Mouse (Mus musculus): ENCODE results near the gene Sox5. TPM values are rescaled to one million over a fixed set of nuclear protein-coding genes. Genes with fewer than 3 reads are reported as not detected.

The Sox5 gene
- polyA plus RNA-seq, 1 experiment from 2014 or later = 4.9 TPM

DNA sequence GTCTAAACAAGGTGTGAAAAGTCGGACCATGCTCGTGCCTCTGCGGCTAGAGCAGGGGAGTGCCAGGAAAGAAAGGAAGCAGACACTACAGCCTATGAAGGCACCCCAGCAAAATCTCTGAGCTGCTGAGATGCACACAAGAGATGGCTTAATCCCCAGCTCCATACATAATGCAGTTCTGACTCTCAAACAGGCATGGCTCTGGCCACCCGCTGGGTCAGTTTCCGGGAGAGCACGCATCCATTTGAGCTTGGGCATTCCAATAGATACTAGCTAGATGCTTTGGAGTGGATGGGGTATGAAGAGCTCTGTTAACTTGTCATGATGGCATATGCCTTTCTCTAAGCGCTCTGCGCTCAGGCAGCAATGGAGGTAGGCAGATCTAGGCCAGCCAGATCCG is 132.9 kb downstream of the Sox5 start:
- peaks cover 12% of the 10 kb centered on the region; the same call in 1 of the 2 replicates for H3K4me1 ChIP-seq (replicated peaks)
- H3K36me3 ChIP-seq = no peaks in the 10 kb centered on the region

GRCm38 (mm10) chr6:144648124-144648591 is 133.6 kb downstream of the Sox5 start:
- Histone ChIP-seq H3K9ac (no peak overlapping the region), H3K27ac (no peak overlapping the region), H3K27me3 (no peaks in the 10 kb centered on the region), H3K36me3 (no peaks in the 10 kb centered on the region), H3K4me2 (no peak overlapping the region), H3K4me1 (replicated peaks) (peaks cover 12% of the 10 kb centered on the region; the same call in 1 of the 2 replicates), H3K9me3 (replicated peaks) (no peaks in the 10 kb centered on the region), H3K4me3 (replicated peaks) (no peak overlapping the region)
- DNase-seq = no peak
- ATAC-seq (ENCODE audit: low read depth) = 0 out of 2 replicates have a peak, but pooled peaks have one; percentile 24
- WGBS (ENCODE audit: insufficient replicate concordance) = 23% methylated on average over 4 of the region's 4 CpGs

More for the DNA sequence above, 132.9 kb downstream of the Sox5 start:
- Histone ChIP-seq H3K27me3 (no peaks in the 10 kb centered on the region), H3K27ac (peak overlapping the region; percentile 39), H3K4me2 (no peak overlapping the region), H3K9ac (no peak overlapping the region), H3K9me3 (replicated peaks) (no peaks in the 10 kb centered on the region), H3K4me3 (replicated peaks) (no peak overlapping the region)
- DNase-seq (no peak), ATAC-seq (ENCODE audit: low read depth) (no peak)
- WGBS (ENCODE audit: insufficient replicate concordance) = 61% methylated on average over 9 of the region's 9 CpGs

DNA sequence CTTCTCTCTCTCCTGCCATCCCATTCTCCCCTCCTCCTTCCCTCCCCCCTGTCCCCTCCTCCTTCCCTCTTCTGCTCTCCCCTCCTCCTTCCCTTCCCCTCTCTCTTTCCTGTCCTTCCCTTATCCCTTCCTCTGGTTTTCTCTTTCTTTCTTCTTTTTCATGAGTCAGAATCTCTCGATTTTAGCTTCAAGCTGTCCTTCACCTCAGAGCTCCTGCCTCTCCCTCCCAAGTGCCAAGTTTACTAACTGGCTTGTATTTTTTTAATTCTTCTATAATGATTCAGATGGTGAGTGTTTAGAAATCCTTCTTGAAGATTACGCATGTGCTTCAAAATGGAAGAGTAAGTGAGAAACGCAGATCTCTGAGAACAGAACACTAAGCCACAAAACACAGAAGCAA is 135.4 kb downstream of the Sox5 start:
- H3K36me3 ChIP-seq = no peaks in the 10 kb centered on the region
- H3K27ac ChIP-seq = no peak overlapping the region
- no peaks in the 10 kb centered on the region for H3K9me3 ChIP-seq (replicated peaks)
- WGBS (ENCODE audit: insufficient replicate concordance) = 62% methylated on average over 3 of the region's 3 CpGs
- H3K4me3 ChIP-seq (replicated peaks) = no peak overlapping the region
- no peak overlapping the region for H3K9ac ChIP-seq
- ATAC-seq (ENCODE audit: low read depth) = no peak
- no peak for DNase-seq
- H3K27me3 ChIP-seq = no peaks in the 10 kb centered on the region
- no peak overlapping the region for H3K4me2 ChIP-seq
- peaks cover 28% of the 10 kb centered on the region for H3K4me1 ChIP-seq (replicated peaks)

GRCm38 (mm10) chr6:144645796-144646195 is 136.0 kb downstream of the Sox5 start:
- Histone ChIP-seq H3K4me1 (replicated peaks) (peaks cover 29% of the 10 kb centered on the region), H3K27me3 (no peaks in the 10 kb centered on the region), H3K4me3 (replicated peaks) (no peak overlapping the region), H3K27ac (no peak overlapping the region), H3K4me2 (no peak overlapping the region), H3K36me3 (no peaks in the 10 kb centered on the region), H3K9ac (no peak overlapping the region), H3K9me3 (replicated peaks) (no peaks in the 10 kb centered on the region)
- ATAC-seq (ENCODE audit: low read depth) = no peak
- WGBS (ENCODE audit: insufficient replicate concordance) = 67% methylated on average over 4 of the region's 4 CpGs
- DNase-seq = no peak

- Histone ChIP-seq H3K27me3 (no peaks in the 10 kb centered on the region), H3K27ac (no peak overlapping the region), H3K36me3 (no peaks in the 10 kb centered on the region), H3K4me3 (replicated peaks) (no peak overlapping the region), H3K4me1 (replicated peaks) (peaks cover 29% of the 10 kb centered on the region), H3K9ac (no peak overlapping the region), H3K9me3 (replicated peaks) (no peaks in the 10 kb centered on the region), H3K4me2 (no peak overlapping the region)
- 39% methylated on average over 4 of the region's 4 CpGs for WGBS (ENCODE audit: insufficient replicate concordance)
- peak; percentile 2 for DNase-seq
- ATAC-seq (ENCODE audit: low read depth) = peak; percentile 13; the same call in 1 of the 2 replicates
These were observed 137.1 kb downstream of the Sox5 start for GRCm38 (mm10) chr6:144644711-144645110.

DNA sequence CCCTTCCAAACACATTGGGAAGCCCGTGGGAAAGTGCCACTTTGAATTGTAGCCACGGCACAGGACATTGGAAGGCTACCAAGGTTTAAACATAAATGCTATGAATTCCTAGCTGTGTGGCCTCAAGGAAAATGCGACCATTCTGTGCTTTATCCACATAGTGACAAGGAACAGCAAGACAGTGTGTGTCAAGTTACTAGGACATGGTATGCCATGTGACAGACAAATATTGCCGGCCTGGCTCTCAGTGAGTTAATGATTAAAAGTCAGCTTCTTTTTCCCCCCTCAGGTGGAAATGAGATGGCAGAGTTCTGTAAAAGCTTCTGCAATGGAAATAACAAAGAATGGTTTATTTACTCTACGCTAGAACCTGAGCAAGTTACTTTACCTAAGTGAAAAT is 138.2 kb downstream of the Sox5 start:
- Histone ChIP-seq H3K36me3 (no peaks in the 10 kb centered on the region), H3K4me2 (no peak overlapping the region), H3K27ac (no peak overlapping the region), H3K9ac (no peak overlapping the region), H3K4me1 (replicated peaks) (peaks cover 23% of the 10 kb centered on the region), H3K27me3 (no peaks in the 10 kb centered on the region), H3K4me3 (replicated peaks) (no peak overlapping the region), H3K9me3 (replicated peaks) (no peaks in the 10 kb centered on the region)
- ATAC-seq (ENCODE audit: low read depth) = no peak
- 69% methylated on average over 5 of the region's 5 CpGs for WGBS (ENCODE audit: insufficient replicate concordance)
- DNase-seq = no peak

GRCm38 (mm10) chr6:144641888-144642287 is 139.9 kb downstream of the Sox5 start:
- H3K4me3 ChIP-seq (replicated peaks) = no peak overlapping the region
- H3K27ac ChIP-seq = no peak overlapping the region
- no peak overlapping the region for H3K4me2 ChIP-seq
- no peaks in the 10 kb centered on the region for H3K9me3 ChIP-seq (replicated peaks)
- ATAC-seq (ENCODE audit: low read depth) = no peak
- DNase-seq = no peak
- H3K9ac ChIP-seq = no peak overlapping the region
- H3K27me3 ChIP-seq = no peaks in the 10 kb centered on the region
- WGBS (ENCODE audit: insufficient replicate concordance) = 54% methylated on average over 5 of the region's 5 CpGs
- H3K4me1 ChIP-seq (replicated peaks) = peaks cover 17% of the 10 kb centered on the region
- H3K36me3 ChIP-seq = no peaks in the 10 kb centered on the region

GRCm38 (mm10) chr6:144640591-144640990 is 141.2 kb downstream of the Sox5 start:
- Histone ChIP-seq H3K4me1 (replicated peaks) (peaks cover 17% of the 10 kb centered on the region), H3K9ac (no peak overlapping the region), H3K4me3 (replicated peaks) (no peak overlapping the region), H3K4me2 (no peak overlapping the region), H3K36me3 (no peaks in the 10 kb centered on the region), H3K27ac (no peak overlapping the region), H3K9me3 (replicated peaks) (no peaks in the 10 kb centered on the region), H3K27me3 (no peaks in the 10 kb centered on the region)
- no peak for ATAC-seq (ENCODE audit: low read depth)
- DNase-seq = no peak
- WGBS (ENCODE audit: insufficient replicate concordance) = 60% methylated on average over 3 of the region's 3 CpGs

DNA sequence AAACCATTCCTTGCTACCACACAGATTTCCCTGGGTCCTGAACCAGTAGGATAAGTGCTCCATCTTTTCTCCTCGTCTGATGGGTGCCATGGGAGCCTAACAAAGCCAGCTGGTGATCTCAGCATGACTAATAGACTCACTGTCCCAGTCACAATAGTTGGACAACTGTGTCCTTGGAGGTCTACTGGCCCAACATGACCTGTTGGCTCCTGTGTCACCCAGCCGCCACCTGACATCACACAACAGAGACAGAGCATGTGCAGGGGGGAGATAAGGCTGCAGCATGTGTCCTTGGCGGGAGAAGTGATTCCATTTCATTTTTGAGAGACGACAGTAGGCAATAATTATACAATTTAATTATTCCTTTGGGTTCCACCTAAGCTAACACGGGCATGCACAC is 143.2 kb downstream of the Sox5 start:
- WGBS (ENCODE audit: insufficient replicate concordance) = 40% methylated on average over 5 of the region's 5 CpGs
- Histone ChIP-seq H3K9me3 (replicated peaks) (no peaks in the 10 kb centered on the region), H3K27me3 (no peaks in the 10 kb centered on the region), H3K4me1 (replicated peaks) (peaks cover 17% of the 10 kb centered on the region), H3K36me3 (no peaks in the 10 kb centered on the region), H3K4me3 (replicated peaks) (no peak overlapping the region), H3K9ac (no peak overlapping the region), H3K27ac (no peak overlapping the region), H3K4me2 (no peak overlapping the region)
- ATAC-seq (ENCODE audit: low read depth) = no peak
- DNase-seq = no peak

DNA sequence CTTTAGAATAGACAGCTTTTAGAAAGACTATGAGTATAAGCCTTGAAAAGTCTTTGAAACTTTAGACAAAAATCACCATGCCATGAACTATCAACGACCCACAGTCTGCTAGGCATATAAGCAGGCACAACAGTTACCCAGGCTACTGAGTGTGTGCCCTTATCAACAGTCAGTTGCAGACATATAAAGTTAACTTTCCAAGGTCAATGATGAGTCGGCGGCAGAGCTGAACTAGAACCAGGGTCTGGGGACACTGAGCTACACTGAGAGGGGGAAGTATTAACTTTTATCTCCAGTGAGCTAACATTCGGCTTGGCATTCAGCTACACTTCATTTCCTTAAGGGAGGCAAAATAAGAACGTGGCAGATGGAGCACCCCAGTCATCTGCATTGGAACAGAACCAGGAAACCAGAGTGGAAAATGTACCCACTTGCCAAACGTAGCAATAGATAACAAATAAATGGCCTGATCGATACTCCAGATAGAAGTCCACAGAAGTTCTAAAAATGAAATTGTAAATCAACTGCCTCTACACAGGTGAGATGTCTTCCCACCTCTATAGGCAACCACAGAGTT is 154.2 kb downstream of the Sox5 start:
- no peak overlapping the region for H3K9ac ChIP-seq
- H3K4me1 ChIP-seq (replicated peaks) = no peaks in the 10 kb centered on the region
- 38% methylated on average over 7 of the region's 7 CpGs for WGBS (ENCODE audit: insufficient replicate concordance)

DNA sequence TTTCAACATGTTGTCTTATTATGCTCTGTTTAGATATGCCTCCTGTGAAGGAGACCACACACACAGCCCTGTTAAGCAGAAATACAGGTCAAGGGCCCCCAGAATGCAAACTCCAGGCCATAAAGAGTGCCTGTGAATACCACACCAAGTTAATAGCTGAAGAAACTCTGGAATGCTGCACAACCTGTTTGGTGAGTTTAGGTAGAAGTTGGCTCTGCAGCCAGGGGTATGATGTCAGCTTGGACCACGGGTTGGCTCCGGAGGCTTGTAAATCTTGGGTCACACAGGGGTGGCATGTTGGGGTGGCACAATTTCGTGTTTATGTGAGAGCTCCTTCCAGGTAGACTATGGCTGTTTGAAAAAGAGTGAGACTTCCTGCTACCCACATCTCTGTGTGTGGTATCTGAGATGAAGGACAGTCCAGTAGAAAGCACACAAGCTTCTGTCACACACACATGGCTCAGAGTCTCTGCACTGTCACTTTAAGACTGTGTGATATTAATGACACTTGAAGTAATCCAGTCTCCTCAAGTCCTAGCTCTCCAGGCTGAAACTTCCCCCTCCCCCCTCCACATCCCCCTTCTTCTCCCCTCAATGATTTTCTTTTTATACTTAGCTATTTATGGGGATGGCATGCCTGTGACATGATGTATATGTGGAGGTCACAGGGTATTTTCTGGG is 160.5 kb downstream of the Sox5 start:
- no peaks in the 10 kb centered on the region for H3K27me3 ChIP-seq
- DNase-seq (no peak), ATAC-seq (ENCODE audit: low read depth) (no peak)
- no peak overlapping the region for H3K4me2 ChIP-seq
- WGBS (ENCODE audit: insufficient replicate concordance) = 43% methylated on average over 3 of the region's 3 CpGs
- no peak overlapping the region for H3K27ac ChIP-seq
- H3K9ac ChIP-seq = no peak overlapping the region
- H3K36me3 ChIP-seq = no peaks in the 10 kb centered on the region
- no peak overlapping the region for H3K4me3 ChIP-seq (replicated peaks)
- H3K4me1 ChIP-seq (replicated peaks) = no peaks in the 10 kb centered on the region
- H3K9me3 ChIP-seq (replicated peaks) = no peaks in the 10 kb centered on the region

More for the DNA sequence above, 154.2 kb downstream of the Sox5 start:
- H3K36me3 ChIP-seq = no peaks in the 10 kb centered on the region
- no peak for DNase-seq
- no peaks in the 10 kb centered on the region for H3K27me3 ChIP-seq
- H3K9me3 ChIP-seq (replicated peaks) = no peaks in the 10 kb centered on the region
- no peak overlapping the region for H3K4me3 ChIP-seq (replicated peaks)
- H3K27ac ChIP-seq = no peak overlapping the region
- ATAC-seq (ENCODE audit: low read depth) = no peak
- no peak overlapping the region for H3K4me2 ChIP-seq

DNA sequence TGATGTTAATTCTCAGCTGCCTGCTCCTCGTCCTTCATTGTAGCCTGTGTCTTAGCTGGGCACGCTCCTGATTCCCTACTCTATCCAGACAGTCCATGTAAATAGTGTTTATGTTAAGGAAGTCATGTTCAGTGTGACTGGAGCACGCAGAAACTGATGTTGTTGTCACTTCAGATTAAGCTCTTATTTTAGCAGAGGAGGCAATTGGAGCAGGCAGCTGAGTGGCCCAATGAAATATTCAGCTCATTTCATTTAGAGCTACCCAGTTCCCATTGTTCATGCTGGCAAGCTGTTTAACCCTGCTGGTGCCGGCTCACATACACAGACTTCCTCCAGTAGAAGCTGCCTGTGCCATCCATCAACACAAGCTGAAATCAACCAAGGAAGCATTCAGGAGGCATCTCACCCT is 170.4 kb downstream of the Sox5 start:
- peaks cover 17% of the 10 kb centered on the region for H3K4me1 ChIP-seq (replicated peaks)
- H3K4me2 ChIP-seq = no peak overlapping the region
- no peaks in the 10 kb centered on the region for H3K27me3 ChIP-seq
- no peaks in the 10 kb centered on the region for H3K9me3 ChIP-seq (replicated peaks)
- 56% methylated on average over 4 of the region's 4 CpGs for WGBS (ENCODE audit: insufficient replicate concordance)
- H3K27ac ChIP-seq = no peak overlapping the region
- no peak overlapping the region for H3K4me3 ChIP-seq (replicated peaks)
- DNase-seq (no peak), ATAC-seq (ENCODE audit: low read depth) (no peak)
- H3K36me3 ChIP-seq = no peaks in the 10 kb centered on the region
- no peak overlapping the region for H3K9ac ChIP-seq
